Mouse (Mus musculus) G1E (cell line): ENCODE measurements at regions not wholly inside any gene's neighbourhood (a gene's known extent, or its start where the extent isn't known, plus 50 kb on each side); places are given as distances from the start of the nearest gene placed in this dataset.

Experiments used
- CTCF ChIP-seq: IDR thresholded peaks from 2 replicates; pipeline ENCODE4 v1.5.1; 2012; ENCODE audit warnings: low read depth, low read length, inconsistent platforms, mixed read lengths
- GATA2 ChIP-seq: IDR thresholded peaks from 2 replicates; pipeline ENCODE4 v1.6.1; 2012; ENCODE audit warnings: low read depth, low read length, inconsistent platforms, borderline replicate concordance
- POLR2AphosphoS5 ChIP-seq: IDR thresholded peaks from 2 replicates; pipeline ENCODE4 v1.6.1; 2012; ENCODE audit warnings: low read depth, low read length, inconsistent platforms; ENCODE audit not compliant: insufficient replicate concordance

DNA sequence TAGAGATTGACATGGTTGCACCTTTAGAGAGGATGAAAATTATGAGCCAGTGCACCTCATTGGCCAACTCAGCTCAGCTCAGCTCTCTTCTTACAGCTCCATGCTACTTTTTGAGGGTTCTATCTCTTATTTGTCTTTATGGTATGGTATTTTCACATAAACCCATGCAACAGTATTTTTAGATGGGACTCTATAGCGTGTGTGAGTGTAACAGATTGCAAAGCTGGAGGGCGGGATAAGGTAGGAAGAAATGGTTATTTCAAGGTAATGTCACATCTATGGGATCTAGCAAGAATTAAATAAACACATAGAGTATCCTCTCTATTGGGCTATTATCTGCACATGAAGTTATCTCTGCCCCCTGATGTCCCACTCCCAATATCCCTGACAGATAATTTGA is 269.8 kb upstream of the 4930583I09Rik start:
- TF ChIP-seq CTCF (no peak), POLR2AphosphoS5 (no peak), GATA2 (no peak)
